Mouse (Mus musculus) embryonic facial prominence, embryonic 14.5 days (tissue): ENCODE data around the gene Acot8. TPM values are rescaled to one million over a fixed set of nuclear protein-coding genes. Genes with fewer than 3 reads are reported as not detected.
A peak's percentile ranks its signal among the peaks of the same experiment; 100 is the strongest.
"Not testable (repeated sequence)": the region's sequence is repeated elsewhere in the genome, so short reads cannot be mapped to it uniquely, and the experiment has no call there.

Experiments used
- ATAC-seq: fragments of 200-750 bp; cut with Nextera tagmentation; 2 replicates; pipeline ENCODE4 v1.8.0; 2017; ENCODE audit warnings: low read depth, moderate number of reproducible peaks, moderate TSS enrichment
- DNase-seq: peaks from one replicate; pipeline ENCODE4 v3.0.0-alpha.2; 2015; ENCODE audit warnings: low spot score
- H3K27ac ChIP-seq: fragments of 300-500 bp; sonication (generic); replicated peaks from 2 replicates; pipeline ENCODE4 v1.5.1; 2014; ENCODE audit warnings: low read depth, mild to moderate bottlenecking, low read length, moderate library complexity
- H3K27me3 ChIP-seq: fragments of 300-500 bp; sonication (generic); replicated peaks from 2 replicates; pipeline ENCODE4 v1.6.1; 2014; ENCODE audit warnings: low read length; ENCODE audit not compliant: control insufficient read depth, insufficient read depth
- H3K36me3 ChIP-seq: fragments of 300-500 bp; sonication (generic); 2 replicates; pipeline ENCODE4 v1.6.1; 2014; ENCODE audit warnings: low read length, mixed read lengths; ENCODE audit not compliant: control insufficient read depth, insufficient read depth
- H3K4me1 ChIP-seq: fragments of 300-500 bp; sonication (generic); 2 replicates; pipeline ENCODE4 v1.6.1; 2014; ENCODE audit warnings: antibody characterized with exemption, low read length; ENCODE audit not compliant: control insufficient read depth, insufficient read depth
- H3K4me2 ChIP-seq: fragments of 300-500 bp; sonication (generic); 2 replicates; pipeline ENCODE4 v1.6.1; 2014; ENCODE audit warnings: low read depth, mild to moderate bottlenecking, low read length, moderate library complexity, mixed read lengths
- H3K4me3 ChIP-seq: fragments of 300-500 bp; sonication (generic); 2 replicates; pipeline ENCODE4 v1.5.1; 2014; ENCODE audit warnings: low read depth, mild to moderate bottlenecking, low read length
- H3K9ac ChIP-seq: fragments of 300-500 bp; sonication (generic); 2 replicates; pipeline ENCODE4 v1.6.1; 2014; ENCODE audit warnings: low read depth, mild to moderate bottlenecking, low read length, moderate library complexity, mixed read lengths
- H3K9me3 ChIP-seq: fragments of 300-500 bp; sonication (generic); 2 replicates; pipeline ENCODE4 v1.6.1; 2016; ENCODE audit warnings: low read length; ENCODE audit not compliant: control insufficient read depth
- WGBS: fragments of 180-500 bp; shearing (Covaris S2); extraction: QIAGEN DNeasy Blood & Tissue Kit; methylation state at CpG from one replicate; pipeline ENCODE4 v1.1.7; 2014; 5-methylcytosine and 5-hydroxymethylcytosine counted together
- polyA plus RNA-seq: library from polyadenylated mRNA; unstranded; fragments of >200 nt; fragmentation: Nextera tagmentation; extraction: Ambion mirVana; gene quantifications from 2 replicates; pipeline ENCODE4 v1.2.1, GENCODE M21; 2014

Gene Acot8
- polyA plus RNA-seq, 1 experiment from 2014 or later: 13.8 TPM

DNA sequence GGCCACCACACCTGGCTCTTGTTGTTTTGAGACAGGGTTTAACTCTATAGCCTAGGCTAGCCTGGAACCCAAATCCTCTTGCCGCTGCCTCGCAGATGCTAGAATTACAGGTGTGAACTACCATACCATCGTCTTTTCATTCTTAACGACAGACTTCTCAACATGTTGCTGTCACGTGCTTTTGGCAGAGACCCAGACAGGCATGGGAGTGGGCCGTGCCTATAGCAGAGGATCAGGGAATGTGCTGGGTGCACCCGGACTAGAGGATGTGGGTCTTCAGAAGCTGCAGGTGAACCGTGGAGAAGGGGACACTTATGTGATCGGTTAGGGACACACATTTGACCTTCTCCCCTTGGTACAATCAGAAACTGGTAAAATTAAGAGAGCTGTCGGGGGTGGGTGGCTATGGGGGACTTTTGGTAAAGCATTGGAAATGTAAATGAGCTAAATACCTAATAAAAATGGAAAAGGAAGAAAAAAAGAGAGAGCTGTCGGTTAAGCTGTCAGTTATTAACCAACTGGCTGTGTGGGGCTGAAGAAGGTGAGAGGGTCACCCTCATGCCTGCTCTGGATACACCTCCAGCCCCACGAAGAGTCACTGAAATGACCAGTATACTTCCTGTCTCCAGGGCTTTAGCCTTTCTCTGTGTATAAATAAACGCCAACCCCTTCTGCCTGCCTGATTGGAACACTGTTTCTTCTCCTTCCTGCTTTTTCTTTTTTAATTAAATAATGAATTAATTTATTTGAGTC, 4.3 kb downstream of the Acot8 start:
- no peak overlapping the region for H3K27ac ChIP-seq
- H3K4me3 ChIP-seq: no peak overlapping the region
- DNase-seq (no peak), ATAC-seq (no peak)
- peaks cover 5% of the 10 kb centered on the region; the same call in 1 of the 2 replicates for H3K4me1 ChIP-seq
- H3K9ac ChIP-seq: no peak overlapping the region
- H3K9me3 ChIP-seq: no peaks in the 10 kb centered on the region
- no peak overlapping the region for H3K4me2 ChIP-seq
- peaks cover 58% of the 10 kb centered on the region for H3K36me3 ChIP-seq
- no peaks in the 10 kb centered on the region for H3K27me3 ChIP-seq
- WGBS: 91% methylated on average over 13 of the region's 13 CpGs

DNA sequence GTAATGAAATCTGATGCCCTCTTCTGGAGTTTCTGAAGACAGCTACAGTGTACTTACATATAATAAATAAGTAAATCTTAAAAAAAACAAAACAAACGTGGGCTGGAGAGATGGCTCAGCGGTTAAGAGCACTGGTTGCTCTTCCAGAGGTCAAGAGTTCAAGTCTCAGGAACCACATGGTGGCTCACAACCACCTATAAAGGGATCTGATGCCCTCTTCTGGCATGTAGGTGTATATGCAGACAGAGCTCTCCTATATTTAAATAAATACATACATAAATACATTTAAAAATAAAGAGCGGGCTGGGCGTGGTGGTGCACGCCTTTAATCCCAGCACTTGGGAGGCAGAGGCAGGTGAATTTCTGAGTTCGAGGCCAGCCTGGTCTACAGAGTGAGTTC, 6.1 kb downstream of the Acot8 start:
- DNase-seq, H3K4me1 ChIP-seq, H3K9me3 ChIP-seq, H3K4me3 ChIP-seq, H3K4me2 ChIP-seq, ATAC-seq, H3K9ac ChIP-seq, H3K27ac ChIP-seq, H3K27me3 ChIP-seq: not testable (repeated sequence)
- H3K36me3 ChIP-seq: peaks cover 74% of the 10 kb centered on the region
- 79% methylated on average over 6 of the region's 6 CpGs for WGBS

DNA sequence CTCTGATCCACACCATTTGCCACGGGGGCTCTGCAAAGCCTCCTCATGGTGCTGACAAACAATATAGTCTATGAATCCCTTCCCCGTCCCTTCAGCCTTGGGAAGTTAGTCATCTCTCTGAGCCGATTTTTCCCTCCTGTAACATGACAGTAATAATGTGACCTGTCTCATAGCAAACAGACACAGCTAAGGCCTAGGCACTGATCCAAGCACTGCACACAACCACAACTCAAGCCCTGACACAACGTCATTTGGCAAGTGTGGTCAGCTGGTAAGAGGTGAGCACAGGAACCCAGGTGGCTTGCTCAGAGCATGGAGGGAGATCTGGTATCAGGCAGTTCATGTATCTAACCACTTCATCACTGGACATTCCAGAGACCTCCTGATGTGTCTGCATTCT, 8.8 kb downstream of the Acot8 start:
- Histone ChIP-seq H3K4me1 (no peaks in the 10 kb centered on the region), H3K4me3 (no peak overlapping the region), H3K27me3 (no peaks in the 10 kb centered on the region), H3K4me2 (no peak overlapping the region), H3K27ac (no peak overlapping the region), H3K36me3 (peaks cover 94% of the 10 kb centered on the region), H3K9ac (no peak overlapping the region), H3K9me3 (no peaks in the 10 kb centered on the region)
- ATAC-seq (no peak), DNase-seq (no peak)
- WGBS: 79% methylated on average over 4 of the region's 4 CpGs

DNA sequence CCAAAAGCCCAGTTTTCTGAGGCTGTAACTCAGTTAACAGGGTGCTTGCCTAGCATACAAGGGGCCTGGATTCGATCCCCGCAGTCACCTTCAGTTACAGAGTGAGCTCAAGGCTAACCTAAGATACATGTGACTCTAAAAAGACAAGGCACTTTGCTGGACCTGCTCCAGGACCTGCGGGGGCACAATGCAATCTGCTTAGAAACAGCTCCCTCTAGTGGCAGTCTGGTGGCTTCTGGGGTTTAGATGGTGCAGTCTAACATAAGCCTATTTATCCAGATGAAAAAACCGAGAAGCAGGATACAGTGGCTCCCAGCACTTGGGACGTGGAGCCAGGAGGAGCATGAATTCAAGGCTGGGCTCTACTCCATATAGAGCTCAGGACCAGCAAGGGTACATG, 10.4 kb downstream of the Acot8 start:
- peak; percentile 48 for ATAC-seq

DNA sequence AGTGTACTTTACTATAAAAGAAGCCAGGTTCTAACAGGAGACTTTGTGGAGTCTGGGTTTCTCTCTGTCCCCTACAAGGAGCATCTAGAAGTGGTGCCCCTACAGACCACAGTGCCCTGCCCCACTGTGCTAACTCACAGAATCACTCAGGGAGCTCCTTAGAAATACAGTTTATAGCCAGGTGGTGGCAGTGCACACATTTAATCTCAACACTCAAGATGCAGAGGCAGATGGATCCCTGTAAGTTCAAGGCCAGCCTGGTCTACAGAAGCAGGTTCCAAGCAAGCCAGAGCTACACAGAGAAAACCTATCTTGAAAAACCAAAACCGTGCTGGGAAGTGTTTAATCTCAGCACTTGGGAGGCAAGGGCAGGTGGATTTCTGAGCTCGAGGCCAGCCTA, 10.9 kb downstream of the Acot8 start:
- Histone ChIP-seq H3K36me3 (peaks cover 90% of the 10 kb centered on the region), H3K4me2 (no peak overlapping the region), H3K27ac (no peak overlapping the region), H3K9me3 (no peaks in the 10 kb centered on the region), H3K4me1 (no peaks in the 10 kb centered on the region), H3K4me3 (no peak overlapping the region), H3K27me3 (no peaks in the 10 kb centered on the region), H3K9ac (no peak overlapping the region)
- ATAC-seq (no peak), DNase-seq (no peak)
- WGBS: 89% methylated on average over 2 of the region's 2 CpGs

More for the DNA sequence above, 10.4 kb downstream of the Acot8 start:
- Histone ChIP-seq H3K27ac (no peak overlapping the region), H3K36me3 (peaks cover 92% of the 10 kb centered on the region), H3K4me2 (no peak overlapping the region), H3K4me1 (no peaks in the 10 kb centered on the region), H3K27me3 (no peaks in the 10 kb centered on the region), H3K9me3 (no peaks in the 10 kb centered on the region), H3K4me3 (no peak overlapping the region), H3K9ac (no peak overlapping the region)
- 36% methylated on average over 5 of the region's 5 CpGs for WGBS
- DNase-seq: peak; percentile 93

DNA sequence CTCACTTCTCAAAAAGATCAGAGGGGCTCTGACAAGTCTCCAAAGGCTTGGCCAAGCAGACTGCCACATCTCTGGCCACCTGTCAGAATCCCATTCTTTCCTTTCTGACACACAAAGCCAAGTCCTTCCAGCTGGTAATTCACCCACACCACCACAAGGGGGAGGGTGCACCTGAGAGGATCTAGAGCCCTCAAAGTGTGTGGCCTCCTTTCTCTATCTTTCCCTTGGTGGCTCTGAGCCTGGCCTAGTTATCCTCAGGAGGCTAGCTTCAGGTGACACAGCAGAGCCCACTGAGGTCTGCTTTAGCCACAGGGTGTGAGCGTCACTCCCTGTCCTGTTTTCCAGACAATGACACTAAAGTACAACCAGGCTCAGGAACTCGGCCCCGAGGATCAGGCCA, 11.4 kb downstream of the Acot8 start:
- H3K4me1 ChIP-seq: no peaks in the 10 kb centered on the region
- no peak overlapping the region for H3K27ac ChIP-seq
- no peaks in the 10 kb centered on the region for H3K9me3 ChIP-seq
- H3K9ac ChIP-seq: no peak overlapping the region
- DNase-seq (peak; percentile 47), ATAC-seq (no peak)
- 79% methylated on average over 3 of the region's 3 CpGs for WGBS
- no peaks in the 10 kb centered on the region for H3K27me3 ChIP-seq
- H3K4me2 ChIP-seq: no peak overlapping the region
- peaks cover 87% of the 10 kb centered on the region for H3K36me3 ChIP-seq
- no peak overlapping the region for H3K4me3 ChIP-seq

DNA sequence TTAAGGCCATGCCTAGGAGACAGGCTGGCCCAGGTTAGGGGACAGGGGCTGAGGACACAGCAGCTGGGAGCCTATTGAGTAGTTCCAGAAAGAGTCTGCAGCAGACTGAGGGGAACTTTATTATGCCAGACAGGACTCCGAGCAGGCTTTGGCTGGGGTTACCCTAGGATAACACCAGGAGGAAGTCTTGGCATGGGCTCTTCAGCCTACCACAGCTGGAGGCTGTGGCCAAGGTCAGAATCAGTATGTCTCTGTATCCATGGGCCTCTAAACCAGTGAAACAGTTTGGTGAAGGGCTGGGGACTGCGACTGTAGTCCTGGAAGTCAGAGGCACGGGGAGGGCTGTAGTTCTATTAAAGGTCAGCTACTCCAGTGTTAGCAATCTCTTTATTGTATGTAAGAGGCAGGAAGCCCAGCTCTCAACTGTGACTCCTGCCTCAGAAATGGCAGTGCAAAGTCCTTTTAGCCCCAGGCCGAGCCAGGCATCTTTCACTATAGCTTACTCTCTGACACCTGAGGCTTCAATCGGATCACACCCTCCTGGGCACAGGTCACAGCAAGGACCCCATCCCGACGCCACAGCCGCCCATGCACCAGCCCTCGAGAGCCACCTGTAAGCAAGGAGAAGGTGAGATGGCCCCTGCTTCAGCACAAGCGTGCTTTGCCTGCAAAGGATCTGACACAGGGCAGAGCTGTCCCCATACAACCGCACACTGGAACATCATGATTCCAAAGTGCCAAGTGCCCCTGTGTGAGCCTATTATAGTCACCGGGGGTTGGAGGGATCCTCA, 12.1 kb downstream of the Acot8 start:
- Histone ChIP-seq H3K4me1 (no peaks in the 10 kb centered on the region), H3K27ac (no peak overlapping the region), H3K27me3 (no peaks in the 10 kb centered on the region), H3K4me2 (no peak overlapping the region), H3K9ac (no peak overlapping the region), H3K9me3 (no peaks in the 10 kb centered on the region), H3K36me3 (peaks cover 81% of the 10 kb centered on the region), H3K4me3 (no peak overlapping the region)
- ATAC-seq (no peak), DNase-seq (no peak)
- WGBS: 91% methylated on average over 12 of the region's 12 CpGs

DNA sequence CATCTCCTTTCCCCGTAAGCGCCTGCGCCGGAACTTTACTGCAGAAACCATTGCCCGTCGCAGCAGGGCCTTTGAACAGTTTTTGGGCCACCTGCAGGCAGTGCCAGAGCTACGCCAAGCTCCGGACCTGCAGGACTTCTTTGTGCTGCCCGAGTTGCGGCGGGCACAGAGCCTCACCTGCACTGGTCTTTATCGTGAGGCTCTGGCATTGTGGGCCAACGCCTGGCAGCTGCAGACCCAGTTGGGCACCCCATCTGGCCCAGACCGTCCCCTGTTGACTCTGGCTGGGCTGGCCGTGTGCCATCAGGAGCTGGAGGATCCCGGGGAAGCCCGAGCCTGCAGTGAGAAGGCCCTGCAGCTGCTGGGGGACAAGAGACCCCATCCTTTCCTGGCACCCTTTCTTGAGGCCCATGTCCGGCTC, 12.8 kb downstream of the Acot8 start:
- Histone ChIP-seq H3K27ac (no peak overlapping the region), H3K4me3 (no peak overlapping the region), H3K4me2 (no peak overlapping the region), H3K4me1 (peaks cover 3% of the 10 kb centered on the region; the same call in 1 of the 2 replicates), H3K27me3 (no peaks in the 10 kb centered on the region), H3K9me3 (no peaks in the 10 kb centered on the region), H3K9ac (no peak overlapping the region; the same call in 1 of the 2 replicates), H3K36me3 (peaks cover 76% of the 10 kb centered on the region)
- ATAC-seq (no peak), DNase-seq (no peak)
- WGBS: 91% methylated on average over 18 of the region's 18 CpGs
